Mouse (Mus musculus): ENCODE results near the gene Rab13. TPM values are rescaled to one million over a fixed set of nuclear protein-coding genes. Genes with fewer than 3 reads are reported as not detected.

Rab13 gene
- polyA plus RNA-seq, 1 experiment from 2014 or later = 11.9 TPM

- 95% methylated on average over 5 of the region's 5 CpGs for WGBS
Measured at GRCm38 (mm10) chr3:90263121-90263771, 49.8 kb downstream of the Rab13 start.

DNA sequence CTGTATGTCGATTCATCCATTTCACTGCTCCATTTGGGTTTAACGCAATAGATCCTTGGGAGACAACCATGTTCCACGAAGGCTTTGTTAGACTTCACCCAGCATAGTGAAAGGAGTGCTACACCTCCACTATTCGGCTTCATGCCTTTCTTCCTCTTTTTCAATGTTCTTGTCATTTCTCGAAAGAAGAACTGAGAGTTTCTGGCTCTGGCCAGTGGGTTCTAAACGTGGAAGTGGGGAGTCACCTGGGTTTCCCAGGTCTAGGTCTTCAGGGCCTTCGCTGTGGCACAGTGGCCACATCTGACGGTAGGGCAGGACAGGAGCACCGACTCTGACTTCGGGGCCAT is 51.2 kb downstream of the Rab13 start:
- Histone ChIP-seq H3K9ac (ENCODE audit: low read length) (no peak overlapping the region; the same call in 1 of the 2 replicates), H3K9me3 (replicated peaks; ENCODE audit: control insufficient read depth, low read length) (no peaks in the 10 kb centered on the region), H3K4me1 (ENCODE audit: control insufficient read depth, insufficient read depth, low read length) (peaks cover 4% of the 10 kb centered on the region; the same call in 1 of the 2 replicates), H3K27me3 (replicated peaks; ENCODE audit: control insufficient read depth, insufficient read depth, low read length) (no peaks in the 10 kb centered on the region), H3K27ac (ENCODE audit: low read depth, low read length) (peak overlapping the region; percentile 90; the same call in 1 of the 2 replicates), H3K36me3 (ENCODE audit: control insufficient read depth, insufficient read depth, low read length) (peaks cover 48% of the 10 kb centered on the region), H3K4me2 (ENCODE audit: low read length) (peak overlapping the region; percentile 87), H3K4me3 (ENCODE audit: low read depth, low read length) (peak overlapping the region; percentile 88)
- ATAC-seq = no peak
- DNase-seq (ENCODE audit: low spot score) = no peak
- 31% methylated on average over 10 of the region's 10 CpGs for WGBS

More at GRCm38 (mm10) chr3:90263121-90263771, 49.8 kb downstream of the Rab13 start:
- no peak for DNase-seq (ENCODE audit: low spot score)
- no peaks in the 10 kb centered on the region for H3K27me3 ChIP-seq (replicated peaks; ENCODE audit: control insufficient read depth, insufficient read depth, low read length)
- no peak overlapping the region for H3K4me3 ChIP-seq (ENCODE audit: low read depth, low read length)
- no peak overlapping the region for H3K27ac ChIP-seq (ENCODE audit: low read depth, low read length)
- H3K36me3 ChIP-seq (ENCODE audit: control insufficient read depth, insufficient read depth, low read length) = peaks cover 60% of the 10 kb centered on the region
- no peaks in the 10 kb centered on the region for H3K9me3 ChIP-seq (replicated peaks; ENCODE audit: control insufficient read depth, low read length)
- peaks cover 4% of the 10 kb centered on the region; the same call in 1 of the 2 replicates for H3K4me1 ChIP-seq (ENCODE audit: control insufficient read depth, insufficient read depth, low read length)
- H3K4me2 ChIP-seq (ENCODE audit: low read length) = no peak overlapping the region
- H3K9ac ChIP-seq (ENCODE audit: low read length) = no peak overlapping the region
- no peak for ATAC-seq

DNA sequence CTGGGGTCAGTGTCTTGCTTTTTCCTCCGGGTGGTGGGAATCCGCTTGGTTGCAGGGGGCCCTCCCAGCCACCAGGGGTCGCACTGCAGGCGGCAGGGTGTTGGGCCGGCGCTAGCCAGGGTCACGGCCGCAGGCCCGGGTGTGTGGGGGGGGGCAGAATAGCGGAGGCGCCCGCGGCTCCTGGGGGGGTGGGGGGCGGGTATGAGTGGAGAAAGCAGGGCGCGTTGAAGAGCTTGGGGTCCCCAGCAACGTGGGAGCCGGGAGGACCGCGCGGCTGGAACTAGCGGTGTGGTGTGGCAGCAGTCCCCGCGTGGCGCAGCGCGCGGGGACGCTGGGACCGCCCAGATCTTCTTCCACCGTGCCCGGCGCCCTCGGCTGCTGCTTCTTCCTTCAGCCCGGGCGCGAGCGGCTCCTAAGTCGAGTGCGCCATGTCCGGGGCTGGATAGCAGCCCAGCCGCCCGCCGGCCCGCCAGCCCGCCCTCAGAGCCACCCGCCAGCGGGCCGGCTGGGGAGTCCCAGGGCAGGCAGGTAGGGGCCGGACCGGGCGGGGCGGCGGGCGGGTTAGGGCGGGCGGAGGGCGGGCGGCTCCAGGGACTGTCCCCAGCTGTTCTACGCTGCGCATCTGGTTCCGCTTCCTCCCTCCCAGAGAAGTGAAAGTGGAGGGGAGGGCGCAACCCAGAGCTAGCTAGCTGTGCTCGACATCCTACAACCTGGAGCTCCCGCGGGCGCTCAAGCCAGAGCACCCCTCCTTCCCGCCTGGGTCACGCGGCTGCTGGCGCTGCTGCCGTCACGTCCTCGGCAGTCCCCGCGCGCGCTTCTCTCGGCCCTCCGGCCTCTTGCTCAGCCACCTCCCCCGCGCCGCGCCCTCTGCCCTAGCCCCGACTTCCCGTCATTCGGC is 51.8 kb downstream of the Rab13 start, which contains the start of gene Dennd4b:
Gene Dennd4b, plus strand, starts transcription at position 152 of the 898 bp plus-strand sequence.
- H3K27ac ChIP-seq (ENCODE audit: low read depth, low read length) = peak within 1 kb of the TSS; percentile 90
- peak; percentile 84 for ATAC-seq

GRCm38 (mm10) chr3:90265932-90266741 is 52.6 kb downstream of the Rab13 start:
- Histone ChIP-seq H3K4me1 (ENCODE audit: control insufficient read depth, insufficient read depth, low read length) (peaks cover 4% of the 10 kb centered on the region; the same call in 1 of the 2 replicates), H3K36me3 (ENCODE audit: control insufficient read depth, insufficient read depth, low read length) (peaks cover 44% of the 10 kb centered on the region), H3K4me3 (ENCODE audit: low read depth, low read length) (peak overlapping the region; percentile 88), H3K9ac (ENCODE audit: low read length) (peak overlapping the region; percentile 89), H3K27me3 (replicated peaks; ENCODE audit: control insufficient read depth, insufficient read depth, low read length) (no peaks in the 10 kb centered on the region), H3K4me2 (ENCODE audit: low read length) (peak overlapping the region; percentile 87), H3K9me3 (replicated peaks; ENCODE audit: control insufficient read depth, low read length) (no peaks in the 10 kb centered on the region), H3K27ac (ENCODE audit: low read depth, low read length) (peak overlapping the region; percentile 90)
- DNase-seq (ENCODE audit: low spot score) (peak; percentile 53), ATAC-seq (peak; percentile 30; the same call in 1 of the 2 replicates)
- 26% methylated on average over 16 of the region's 16 CpGs for WGBS

More for the DNA sequence above, 51.8 kb downstream of the Rab13 start, which contains the start of gene Dennd4b:
- Histone ChIP-seq H3K4me3 (ENCODE audit: low read depth, low read length) (peak within 1 kb of the TSS; percentile 88), H3K9ac (ENCODE audit: low read length) (peak within 1 kb of the TSS; percentile 89), H3K36me3 (ENCODE audit: control insufficient read depth, insufficient read depth, low read length) (peaks cover 45% of the 10 kb centered on the region), H3K9me3 (replicated peaks; ENCODE audit: control insufficient read depth, low read length) (no peaks in the 10 kb centered on the region), H3K27me3 (replicated peaks; ENCODE audit: control insufficient read depth, insufficient read depth, low read length) (no peaks in the 10 kb centered on the region), H3K4me2 (ENCODE audit: low read length) (peak within 1 kb of the TSS; percentile 87), H3K4me1 (ENCODE audit: control insufficient read depth, insufficient read depth, low read length) (peaks cover 4% of the 10 kb centered on the region; the same call in 1 of the 2 replicates)
- under 1% methylated on average over 70 of the region's 87 CpGs for WGBS
- peak; percentile 77 for DNase-seq (ENCODE audit: low spot score)

- Histone ChIP-seq H3K36me3 (ENCODE audit: control insufficient read depth, insufficient read depth, low read length) (peaks cover 34% of the 10 kb centered on the region), H3K9ac (ENCODE audit: low read length) (peak overlapping the region; percentile 89; the same call in 1 of the 2 replicates), H3K4me3 (ENCODE audit: low read depth, low read length) (no peak overlapping the region), H3K27me3 (replicated peaks; ENCODE audit: control insufficient read depth, insufficient read depth, low read length) (no peaks in the 10 kb centered on the region), H3K9me3 (replicated peaks; ENCODE audit: control insufficient read depth, low read length) (no peaks in the 10 kb centered on the region), H3K4me1 (ENCODE audit: control insufficient read depth, insufficient read depth, low read length) (peaks cover 4% of the 10 kb centered on the region; the same call in 1 of the 2 replicates), H3K4me2 (ENCODE audit: low read length) (no peak overlapping the region), H3K27ac (ENCODE audit: low read depth, low read length) (no peak overlapping the region)
- no peak for ATAC-seq
- 91% methylated on average over 20 of the region's 20 CpGs for WGBS
- DNase-seq (ENCODE audit: low spot score) = no peak
Measured at GRCm38 (mm10) chr3:90266901-90267775, 53.6 kb downstream of the Rab13 start.

- ATAC-seq = no peak
- DNase-seq (ENCODE audit: low spot score) = no peak
- H3K4me1 ChIP-seq (ENCODE audit: control insufficient read depth, insufficient read depth, low read length) = peaks cover 4% of the 10 kb centered on the region; the same call in 1 of the 2 replicates
- peaks cover 33% of the 10 kb centered on the region for H3K36me3 ChIP-seq (ENCODE audit: control insufficient read depth, insufficient read depth, low read length)
- no peak overlapping the region for H3K27ac ChIP-seq (ENCODE audit: low read depth, low read length)
- 96% methylated on average over 11 of the region's 11 CpGs for WGBS
- no peak overlapping the region for H3K4me3 ChIP-seq (ENCODE audit: low read depth, low read length)
- H3K9me3 ChIP-seq (replicated peaks; ENCODE audit: control insufficient read depth, low read length) = no peaks in the 10 kb centered on the region
- no peak overlapping the region for H3K4me2 ChIP-seq (ENCODE audit: low read length)
- H3K27me3 ChIP-seq (replicated peaks; ENCODE audit: control insufficient read depth, insufficient read depth, low read length) = no peaks in the 10 kb centered on the region
- H3K9ac ChIP-seq (ENCODE audit: low read length) = no peak overlapping the region
Measured at GRCm38 (mm10) chr3:90268190-90268589, 54.7 kb downstream of the Rab13 start.

DNA sequence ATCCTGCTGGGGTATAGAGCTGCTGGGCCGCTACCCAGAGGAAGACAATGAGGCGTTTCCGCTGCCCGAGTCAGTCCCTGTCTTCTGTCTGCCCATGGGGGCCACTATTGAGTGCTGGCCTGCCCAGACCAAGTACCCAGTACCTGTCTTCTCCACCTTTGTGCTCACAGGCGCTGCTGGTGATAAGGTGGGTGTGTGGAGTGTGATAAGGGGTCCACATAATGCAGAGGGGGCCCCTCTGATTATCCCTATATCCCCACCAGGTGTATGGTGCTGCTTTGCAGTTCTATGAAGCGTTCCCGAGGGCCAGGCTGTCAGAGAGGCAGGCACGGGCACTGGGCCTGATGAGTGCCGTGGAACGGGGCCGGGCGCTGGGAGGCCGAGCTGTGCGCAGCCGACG is 55.5 kb downstream of the Rab13 start:
- Histone ChIP-seq H3K27ac (ENCODE audit: low read depth, low read length) (no peak overlapping the region), H3K4me2 (ENCODE audit: low read length) (no peak overlapping the region), H3K4me3 (ENCODE audit: low read depth, low read length) (no peak overlapping the region), H3K36me3 (ENCODE audit: control insufficient read depth, insufficient read depth, low read length) (peaks cover 29% of the 10 kb centered on the region), H3K9me3 (replicated peaks; ENCODE audit: control insufficient read depth, low read length) (no peaks in the 10 kb centered on the region), H3K4me1 (ENCODE audit: control insufficient read depth, insufficient read depth, low read length) (peaks cover 4% of the 10 kb centered on the region; the same call in 1 of the 2 replicates), H3K27me3 (replicated peaks; ENCODE audit: control insufficient read depth, insufficient read depth, low read length) (no peaks in the 10 kb centered on the region), H3K9ac (ENCODE audit: low read length) (no peak overlapping the region)
- DNase-seq (ENCODE audit: low spot score) (no peak), ATAC-seq (no peak)
- WGBS = 87% methylated on average over 16 of the region's 16 CpGs

Measured in forebrain, embryonic 14.5 days (tissue).